Mouse (Mus musculus) thymus, adult 2 months (tissue): ENCODE results near the gene Itpr2.

Experiments
- CTCF ChIP-seq: fragments of 200-500 bp; IDR thresholded peaks from 2 replicates; pipeline ENCODE4 v1.5.1; 2012; ENCODE audit warnings: mild to moderate bottlenecking, control low read depth, low read length, moderate library complexity, borderline replicate concordance; ENCODE audit not compliant: control insufficient read depth, poor library complexity, insufficient read depth; ENCODE audit errors: extremely low read depth
- POLR2A ChIP-seq: fragments of 200-500 bp; IDR thresholded peaks from 2 replicates; pipeline ENCODE4 v1.6.1; 2012; ENCODE audit warnings: mild to moderate bottlenecking, low read length, control low read depth, moderate library complexity; ENCODE audit not compliant: control insufficient read depth, poor library complexity, insufficient read depth; ENCODE audit errors: extremely low read depth

GRCm38 (mm10) chr6:146452474-146452873 is 49.5 kb downstream of the Itpr2 start:
- TF ChIP-seq POLR2A (no peak), CTCF (no peak)
